Mouse (Mus musculus) left cerebral cortex, postnatal 14 days (tissue): ENCODE measurements around the gene Son. TPM values are rescaled to one million over a fixed set of nuclear protein-coding genes. Genes with fewer than 3 reads are reported as not detected.

Experiments
- DNase-seq, 2 experiments: peaks; one replicate each; pipeline ENCODE4 v3.0.0; 2021 to 2022; ENCODE audit warnings: low spot score in 2 of 2, mixed read lengths in 1 of 2
- intact Hi-C: fragments of 180-260 bp; cut with DNase I; formaldehyde crosslinking; loops from one replicate; pipeline ENCODE4 v1.15.1; 2025
- total RNA-seq, 2 experiments: library from RNA; stranded (reverse); gene quantifications; 2 replicates each; pipeline ENCODE4 v1.2.3; 2021

Gene Son
- total RNA-seq, 2 experiments from 2014 or later = 200 to 204 TPM

GRCm38 (mm10) chr16:91727433-91727832, 80.1 kb downstream of the Son start:
- no peak for DNase-seq
- intact Hi-C loops = loop anchor here (5.0 kb wide), 1 partner anchor 190 kb away; no protein-coding TSS in a partner anchor

GRCm38 (mm10) chr16:91728123-91729065, 81.1 kb downstream of the Son start, which contains the start of gene Cryzl1:
Gene Cryzl1 (minus strand): TSS chr16:91728975.
- intact Hi-C loops = loop anchor here (5.0 kb wide), 1 partner anchor 189 kb away; no protein-coding TSS in a partner anchor
- DNase-seq = peak; percentile 99 to 100

Other genes starting within 250 kb of the Son start
- gene Il10rb, start 241.3 kb upstream of the Son start, total RNA-seq = 1 to 10 TPM; 8.7 to 9.8 TPM
- 10 to 100 TPM; 67.8 to 71.0 TPM for gene Ifnar1, start 162.3 kb upstream of the Son start, total RNA-seq
- 10 to 100 TPM; 62.0 to 62.6 TPM for gene Ifngr2, start 100.4 kb upstream of the Son start, total RNA-seq
- 100 to 1,000 TPM; 104 to 110 TPM for gene Tmem50b, start 49.7 kb upstream of the Son start, total RNA-seq
- 1 to 10 TPM; 5.5 to 6.7 TPM for gene Dnajc28, start 28.5 kb upstream of the Son start, total RNA-seq
- gene Gart, start 554 bp upstream of the Son start, total RNA-seq = 10 to 100 TPM; 40.3 to 44.0 TPM
- 10 to 100 TPM; 21.0 to 23.6 TPM for gene Donson, start 41.3 kb downstream of the Son start, total RNA-seq
- gene Cryzl1, start 81.5 kb downstream of the Son start, total RNA-seq = 10 to 100 TPM; 98.5 to 99.7 TPM
- 100 to 1,000 TPM; 118 to 127 TPM for gene Itsn1, start 81.8 kb downstream of the Son start, total RNA-seq